Mouse (Mus musculus): ENCODE measurements around the gene Dock6.

DNA sequence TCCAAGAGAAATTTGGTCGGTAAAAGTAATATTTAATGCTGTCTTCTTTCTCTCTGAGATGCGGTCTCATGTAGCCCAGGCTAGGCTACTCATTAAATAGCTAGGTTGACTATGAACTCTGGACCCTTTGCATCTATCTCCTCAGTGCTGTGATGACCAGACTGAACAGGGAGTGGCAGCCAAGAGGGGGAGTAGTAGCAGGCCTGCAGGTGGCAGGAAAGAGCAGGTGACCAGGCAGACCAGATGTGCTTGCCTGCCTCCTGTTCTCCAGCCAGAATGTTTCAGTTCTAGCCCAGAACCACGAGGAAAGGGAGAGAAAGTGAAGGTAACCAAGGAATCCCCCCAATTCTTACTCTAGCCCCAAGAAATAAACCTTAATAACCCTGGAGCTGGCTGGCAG, 36.8 kb upstream of the Dock6 start:
- TF ChIP-seq CTCF (IDR thresholded peaks at IDR 0.05; ENCODE audit: control insufficient read depth, insufficient read depth, insufficient read length): no peak
- no peak for TF ChIP-seq USF1 (IDR thresholded peaks at IDR 0.05; ENCODE audit: low read depth)
